In the genomic region with DNA sequence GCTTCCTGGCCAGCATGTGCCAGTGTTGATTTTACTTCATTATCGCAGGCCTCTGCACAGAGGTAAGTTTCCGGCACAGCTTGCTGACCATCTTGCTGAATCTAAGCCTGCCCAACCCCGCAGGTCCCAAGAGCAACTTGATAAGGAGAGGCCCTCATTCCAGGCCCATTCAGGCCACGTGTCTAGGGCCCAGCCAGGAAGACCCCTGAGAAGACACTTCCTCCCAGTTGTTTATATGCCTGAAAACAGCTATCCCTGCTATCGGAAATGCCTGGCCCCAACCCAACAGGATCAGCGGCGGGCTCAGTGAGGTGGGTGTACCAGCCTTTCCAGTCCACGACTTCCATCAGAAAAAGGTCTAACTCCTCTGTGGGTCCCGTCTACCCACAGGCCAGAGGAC, we compare ENCODE assay signal across 10 mouse cellular contexts.
DNase-seq lines count a peak whose midpoint lies in the region; ATAC-seq and TF ChIP-seq lines count a peak whose summit lies in the region.
"Had no signal": no experiment of that assay in that cellular context is flagged by ENCODE, and none has a peak within 500 bp of the region (broad histone marks: within the 10 kb centered on the region; RNA-seq: fewer than 3 reads in every experiment).

No protein-coding gene starts in this region.

- 27% methylated on average over 9 of the region's 9 CpGs for WGBS in lung, embryonic 14.5 days
- 28% methylated on average over 9 of the region's 9 CpGs for WGBS in lung, adult 2 months
- 72% methylated on average over 9 of the region's 9 CpGs for WGBS in limb, embryonic 11.5 days
- WGBS in stomach, embryonic 16.5 days: 39% methylated on average over 9 of the region's 9 CpGs

- TF ChIP-seq CTCF in lung, embryonic 14.5 days (IDR thresholded peaks at IDR 0.05; ENCODE audit: low read depth): no peak
- TF ChIP-seq CTCF in lung, adult 2 months (IDR thresholded peaks at IDR 0.05; ENCODE audit: insufficient read depth, low read length): no peak

- 0 out of 2 replicates have a peak, but pooled peaks cover 7% of the 10 kb centered on the region for H3K36me3 ChIP-seq in lung, embryonic 14.5 days (ENCODE audit: insufficient read depth)
- H3K36me3 ChIP-seq in limb, embryonic 11.5 days (ENCODE audit: control insufficient read depth, insufficient read depth, low read length): no peaks in the 10 kb centered on the region; the same call in 1 of the 2 replicates
- H3K36me3 ChIP-seq in stomach, embryonic 16.5 days (ENCODE audit: control insufficient read depth, insufficient read depth, low read length): peaks cover 3% of the 10 kb centered on the region; the same call in 1 of the 2 replicates

- H3K4me1 ChIP-seq in lung, embryonic 14.5 days (ENCODE audit: insufficient read depth): peaks cover 45% of the 10 kb centered on the region
- peaks cover 20% of the 10 kb centered on the region for H3K4me1 ChIP-seq in lung, adult 2 months (ENCODE audit: control insufficient read depth, insufficient read depth, low read length)
- H3K4me1 ChIP-seq in limb, embryonic 11.5 days (ENCODE audit: control insufficient read depth, insufficient read depth, low read length): peaks cover 28% of the 10 kb centered on the region
- H3K4me1 ChIP-seq in stomach, embryonic 16.5 days (ENCODE audit: control insufficient read depth, insufficient read depth, low read length): peaks cover 53% of the 10 kb centered on the region

- H3K4me2 ChIP-seq in lung, embryonic 14.5 days: peak overlapping the region; percentile 91
- H3K4me2 ChIP-seq in limb, embryonic 11.5 days (ENCODE audit: low read depth, severe bottlenecking): peak overlapping the region; percentile 71
- peak overlapping the region; percentile 91; the same call in 1 of the 2 replicates for H3K4me2 ChIP-seq in stomach, embryonic 16.5 days (ENCODE audit: low read depth, low read length)

- no peaks in the 10 kb centered on the region for H3K9me3 ChIP-seq in lung, embryonic 14.5 days (ENCODE audit: low read depth, low read length)
- H3K9me3 ChIP-seq in limb, embryonic 11.5 days (ENCODE audit: control insufficient read depth, low read length): no peaks in the 10 kb centered on the region
- H3K9me3 ChIP-seq in stomach, embryonic 16.5 days (replicated peaks; ENCODE audit: control insufficient read depth, low read length): no peaks in the 10 kb centered on the region

- DNase-seq in adrenal gland, postnatal 14 days: peak; percentile 29
- no peak for DNase-seq in adrenal gland, postnatal 10 days
- DNase-seq in lung, embryonic 14.5 days: peak; percentile 60
- DNase-seq in lung, adult 2 months: no peak
- no peak for DNase-seq in limb, embryonic 11.5 days (ENCODE audit: low spot score)
- DNase-seq in frontal cortex, postnatal 10 days (ENCODE audit: low spot score in 2 of 2): no peak
- DNase-seq in gastrocnemius, postnatal 14 days: no peak
- DNase-seq: cerebellum, adult 2 months had no signal

- no peaks in the 10 kb centered on the region for H3K27me3 ChIP-seq in lung, embryonic 14.5 days (ENCODE audit: insufficient read depth, low read length)
- H3K27me3 ChIP-seq in limb, embryonic 11.5 days (ENCODE audit: control insufficient read depth, insufficient read depth, low read length): no peaks in the 10 kb centered on the region
- H3K27me3 ChIP-seq in stomach, embryonic 16.5 days (ENCODE audit: control insufficient read depth, insufficient read depth, low read length): no peaks in the 10 kb centered on the region

- no peak overlapping the region for H3K4me3 ChIP-seq in lung, embryonic 14.5 days (ENCODE audit: low read depth, low read length)
- H3K4me3 ChIP-seq in lung, adult 2 months (replicated peaks; ENCODE audit: extremely low read depth, low read depth, low read length): no peak overlapping the region
- H3K4me3 ChIP-seq in limb, embryonic 11.5 days (ENCODE audit: low read depth, low read length): no peak overlapping the region
- no peak overlapping the region for H3K4me3 ChIP-seq in stomach, embryonic 16.5 days (replicated peaks; ENCODE audit: low read length)

- intact Hi-C loops in gastrocnemius, postnatal 14 days (cut with DNase I; ENCODE audit: low total_unique reads): no loop called here

- H3K9ac ChIP-seq in lung, embryonic 14.5 days: no peak overlapping the region
- H3K9ac ChIP-seq in limb, embryonic 11.5 days (ENCODE audit: low read length): peak overlapping the region; percentile 22; the same call in 1 of the 2 replicates
- 0 out of 2 replicates have a peak overlapping the region, but pooled peaks have one; percentile 8 for H3K9ac ChIP-seq in stomach, embryonic 16.5 days (ENCODE audit: low read length)
- H3K9ac ChIP-seq: liver, embryonic 14.5 days had no signal

- H3K27ac ChIP-seq in lung, embryonic 14.5 days (ENCODE audit: low read depth): peak overlapping the region; percentile 90
- peak overlapping the region; percentile 87; the same call in 1 of the 2 replicates for H3K27ac ChIP-seq in limb, embryonic 11.5 days (replicated peaks; ENCODE audit: low read depth, low read length)
- H3K27ac ChIP-seq in stomach, embryonic 16.5 days (ENCODE audit: low read length): peak overlapping the region; percentile 95
- H3K27ac ChIP-seq: liver, embryonic 14.5 days had no signal

- no peak; the same call in 1 of the 2 replicates for ATAC-seq in lung, embryonic 14.5 days (ENCODE audit: insufficient read depth)
- no peak for ATAC-seq in limb, embryonic 11.5 days (ENCODE audit: insufficient number of reproducible peaks, low FRiP score, low TSS enrichment, low read depth)
- ATAC-seq in stomach, embryonic 16.5 days (ENCODE audit: insufficient read depth, low FRiP score): no peak; the same call in 1 of the 2 replicates

- TF ChIP-seq POLR2A in lung, adult 2 months (IDR thresholded peaks at IDR 0.05; ENCODE audit: borderline replicate concordance, extremely low read depth, low read depth, low read length): no peak

Comparison
In these comparisons a context has a peak if more than half of its experiments do, and no peak if none do; other contexts are left out.
1. DNase-seq: peak in adrenal gland, postnatal 14 days (single experiment) and lung, embryonic 14.5 days (single experiment); none in adrenal gland, postnatal 10 days (single experiment), lung, adult 2 months (single experiment), limb, embryonic 11.5 days (single experiment), frontal cortex, postnatal 10 days (0 of 2) and gastrocnemius, postnatal 14 days (single experiment).
2. Peak in every context shown above with its lines, with median percentiles within 50 percentile points of each other: H3K27ac ChIP-seq and H3K4me2 ChIP-seq.